Mouse (Mus musculus): ENCODE data around the gene Hmgcr. TPM values are rescaled to one million over a fixed set of nuclear protein-coding genes. Genes with fewer than 3 reads are reported as not detected.
"Not testable (repeated sequence)": the region's sequence is repeated elsewhere in the genome, so short reads cannot be mapped to it uniquely, and the experiment has no call there.

The Hmgcr gene
- total RNA-seq, 1 experiment from 2014 or later: 49.8 TPM

GRCm38 (mm10) chr13:96672276-96672675, 1.5 kb upstream of the Hmgcr start:
- no peak for ATAC-seq (replicated peaks; ENCODE audit: insufficient number of reproducible peaks, low FRiP score, low TSS enrichment, poor library complexity, severe bottlenecking)

GRCm38 (mm10) chr13:96671906-96672234, 1.1 kb upstream of the Hmgcr start:
- no peak for ATAC-seq (replicated peaks; ENCODE audit: insufficient number of reproducible peaks, low FRiP score, low TSS enrichment, poor library complexity, severe bottlenecking)

GRCm38 (mm10) chr13:96671078-96671905, 556 bp upstream of the Hmgcr start:
- ATAC-seq (replicated peaks; ENCODE audit: insufficient number of reproducible peaks, low FRiP score, low TSS enrichment, poor library complexity, severe bottlenecking): peak; percentile 15; the same call in 1 of the 2 replicates

GRCm38 (mm10) chr13:96670019-96670405, 724 bp downstream of the Hmgcr start:
- ATAC-seq (replicated peaks; ENCODE audit: insufficient number of reproducible peaks, low FRiP score, low TSS enrichment, poor library complexity, severe bottlenecking): no peak

GRCm38 (mm10) chr13:96664419-96664974, 6.2 kb downstream of the Hmgcr start:
- ATAC-seq (replicated peaks; ENCODE audit: insufficient number of reproducible peaks, low FRiP score, low TSS enrichment, poor library complexity, severe bottlenecking): no peak

- ATAC-seq (replicated peaks; ENCODE audit: insufficient number of reproducible peaks, low FRiP score, low TSS enrichment, poor library complexity, severe bottlenecking): not testable (repeated sequence)
These were observed 7.6 kb downstream of the Hmgcr start for GRCm38 (mm10) chr13:96663120-96663519.

- ATAC-seq (replicated peaks; ENCODE audit: insufficient number of reproducible peaks, low FRiP score, low TSS enrichment, poor library complexity, severe bottlenecking): no peak
These were observed 10.5 kb downstream of the Hmgcr start for GRCm38 (mm10) chr13:96660095-96660860.

GRCm38 (mm10) chr13:96658936-96659335, 11.8 kb downstream of the Hmgcr start:
- no peak for ATAC-seq (replicated peaks; ENCODE audit: insufficient number of reproducible peaks, low FRiP score, low TSS enrichment, poor library complexity, severe bottlenecking)

- ATAC-seq (replicated peaks; ENCODE audit: insufficient number of reproducible peaks, low FRiP score, low TSS enrichment, poor library complexity, severe bottlenecking): no peak
These were observed 14.1 kb downstream of the Hmgcr start for GRCm38 (mm10) chr13:96656673-96657072.

- ATAC-seq (replicated peaks; ENCODE audit: insufficient number of reproducible peaks, low FRiP score, low TSS enrichment, poor library complexity, severe bottlenecking): no peak
These were observed 17.7 kb downstream of the Hmgcr start for GRCm38 (mm10) chr13:96653041-96653440.

GRCm38 (mm10) chr13:96645822-96646221, 24.9 kb downstream of the Hmgcr start:
- ATAC-seq (replicated peaks; ENCODE audit: insufficient number of reproducible peaks, low FRiP score, low TSS enrichment, poor library complexity, severe bottlenecking): no peak

GRCm38 (mm10) chr13:96644168-96644567, 26.6 kb downstream of the Hmgcr start:
- ATAC-seq (replicated peaks; ENCODE audit: insufficient number of reproducible peaks, low FRiP score, low TSS enrichment, poor library complexity, severe bottlenecking): no peak

GRCm38 (mm10) chr13:96630396-96630795, 40.3 kb downstream of the Hmgcr start:
- no peak for ATAC-seq (replicated peaks; ENCODE audit: insufficient number of reproducible peaks, low FRiP score, low TSS enrichment, poor library complexity, severe bottlenecking)

GRCm38 (mm10) chr13:96620891-96621290, 49.8 kb downstream of the Hmgcr start:
- ATAC-seq (replicated peaks; ENCODE audit: insufficient number of reproducible peaks, low FRiP score, low TSS enrichment, poor library complexity, severe bottlenecking): no peak

- ATAC-seq (replicated peaks; ENCODE audit: insufficient number of reproducible peaks, low FRiP score, low TSS enrichment, poor library complexity, severe bottlenecking): no peak
These were observed 56.1 kb downstream of the Hmgcr start for GRCm38 (mm10) chr13:96614615-96615014.

GRCm38 (mm10) chr13:96604242-96604641, 66.5 kb downstream of the Hmgcr start:
- no peak for ATAC-seq (replicated peaks; ENCODE audit: insufficient number of reproducible peaks, low FRiP score, low TSS enrichment, poor library complexity, severe bottlenecking)

- ATAC-seq (replicated peaks; ENCODE audit: insufficient number of reproducible peaks, low FRiP score, low TSS enrichment, poor library complexity, severe bottlenecking): no peak
These were observed 71.6 kb downstream of the Hmgcr start for GRCm38 (mm10) chr13:96599182-96599581.

Data from monocyte, adult 5-6 weeks (primary cell).